Mouse (Mus musculus): ENCODE measurements around the gene Ssna1. TPM values are rescaled to one million over a fixed set of nuclear protein-coding genes. Genes with fewer than 3 reads are reported as not detected.
"Not testable (repeated sequence)": the region's sequence is repeated elsewhere in the genome, so short reads cannot be mapped to it uniquely, and the experiment has no call there.

The Ssna1 gene
- polyA plus RNA-seq, 1 experiment from 2014 or later = 181 TPM

GRCm38 (mm10) chr2:25256443-25257109, 15.7 kb downstream of the Ssna1 start:
- not testable (repeated sequence) for H3K9ac ChIP-seq (ENCODE audit: low read depth, low read length)

GRCm38 (mm10) chr2:25255284-25255779, 16.9 kb downstream of the Ssna1 start, which contains the start of gene Tmem203:
Gene Tmem203, plus strand, starts transcription at chr2:25255439.
- Histone ChIP-seq H3K9me3 (ENCODE audit: control insufficient read depth, low read length) (no peaks in the 10 kb centered on the region), H3K27me3 (replicated peaks; ENCODE audit: control insufficient read depth, insufficient read depth, low read length) (no peaks in the 10 kb centered on the region), H3K4me1 (ENCODE audit: control insufficient read depth, insufficient read depth, low read depth, low read length) (peaks cover 19% of the 10 kb centered on the region), H3K27ac (ENCODE audit: low read depth, low read length) (peak within 1 kb of the TSS; percentile 86), H3K4me2 (ENCODE audit: low read length) (peak within 1 kb of the TSS; percentile 96), H3K36me3 (ENCODE audit: control insufficient read depth, insufficient read depth, low read length) (peaks cover 2% of the 10 kb centered on the region; the same call in 1 of the 2 replicates), H3K4me3 (ENCODE audit: low read length) (peak within 1 kb of the TSS; percentile 99), H3K9ac (ENCODE audit: low read depth, low read length) (peak within 1 kb of the TSS; percentile 97)
- WGBS = 0% methylated on average over 39 of the region's 39 CpGs
- peak; percentile 91 for ATAC-seq

More at GRCm38 (mm10) chr2:25256443-25257109, 15.7 kb downstream of the Ssna1 start:
- not testable (repeated sequence) for ATAC-seq; H3K9me3 ChIP-seq (ENCODE audit: control insufficient read depth, low read length); H3K27ac ChIP-seq (ENCODE audit: low read depth, low read length); H3K27me3 ChIP-seq (replicated peaks; ENCODE audit: control insufficient read depth, insufficient read depth, low read length); H3K36me3 ChIP-seq (ENCODE audit: control insufficient read depth, insufficient read depth, low read length)
- Histone ChIP-seq H3K4me3 (ENCODE audit: low read length) (peak overlapping the region; percentile 99), H3K4me2 (ENCODE audit: low read length) (peak overlapping the region; percentile 96), H3K4me1 (ENCODE audit: control insufficient read depth, insufficient read depth, low read depth, low read length) (peaks cover 19% of the 10 kb centered on the region)
- WGBS = 56% methylated on average over 11 of the region's 12 CpGs

- H3K9me3 ChIP-seq (ENCODE audit: control insufficient read depth, low read length) = no peaks in the 10 kb centered on the region
- 91% methylated on average over 1 of the region's 1 CpGs for WGBS
- no peak overlapping the region for H3K9ac ChIP-seq (ENCODE audit: low read depth, low read length)
- H3K36me3 ChIP-seq (ENCODE audit: control insufficient read depth, insufficient read depth, low read length) = peaks cover 2% of the 10 kb centered on the region; the same call in 1 of the 2 replicates
- peaks cover 19% of the 10 kb centered on the region for H3K4me1 ChIP-seq (ENCODE audit: control insufficient read depth, insufficient read depth, low read depth, low read length)
- H3K4me2 ChIP-seq (ENCODE audit: low read length) = no peak overlapping the region
- H3K27me3 ChIP-seq (replicated peaks; ENCODE audit: control insufficient read depth, insufficient read depth, low read length) = no peaks in the 10 kb centered on the region
- no peak overlapping the region for H3K27ac ChIP-seq (ENCODE audit: low read depth, low read length)
- ATAC-seq = no peak
- no peak overlapping the region for H3K4me3 ChIP-seq (ENCODE audit: low read length)
Measured at GRCm38 (mm10) chr2:25252331-25252730, 19.9 kb downstream of the Ssna1 start.

- WGBS = 86% methylated on average over 10 of the region's 10 CpGs
- H3K27me3 ChIP-seq (replicated peaks; ENCODE audit: control insufficient read depth, insufficient read depth, low read length) = no peaks in the 10 kb centered on the region
- peaks cover 12% of the 10 kb centered on the region for H3K36me3 ChIP-seq (ENCODE audit: control insufficient read depth, insufficient read depth, low read length)
- H3K27ac ChIP-seq (ENCODE audit: low read depth, low read length) = no peak within 1 kb of the TSS
- no peak within 1 kb of the TSS for H3K4me3 ChIP-seq (ENCODE audit: low read length)
- H3K9me3 ChIP-seq (ENCODE audit: control insufficient read depth, low read length) = no peaks in the 10 kb centered on the region
- H3K4me2 ChIP-seq (ENCODE audit: low read length) = no peak within 1 kb of the TSS
- no peak within 1 kb of the TSS for H3K9ac ChIP-seq (ENCODE audit: low read depth, low read length)
- ATAC-seq = no peak
- H3K4me1 ChIP-seq (ENCODE audit: control insufficient read depth, insufficient read depth, low read depth, low read length) = peaks cover 16% of the 10 kb centered on the region
Measured at GRCm38 (mm10) chr2:25246183-25247072, 25.8 kb downstream of the Ssna1 start, which contains the start of gene AL732309.1. Gene AL732309.1, minus strand, starts transcription at chr2:25246863.

- no peak for ATAC-seq
- Histone ChIP-seq H3K9me3 (ENCODE audit: control insufficient read depth, low read length) (no peaks in the 10 kb centered on the region), H3K9ac (ENCODE audit: low read depth, low read length) (no peak overlapping the region), H3K36me3 (ENCODE audit: control insufficient read depth, insufficient read depth, low read length) (peaks cover 12% of the 10 kb centered on the region), H3K27me3 (replicated peaks; ENCODE audit: control insufficient read depth, insufficient read depth, low read length) (no peaks in the 10 kb centered on the region), H3K27ac (ENCODE audit: low read depth, low read length) (no peak overlapping the region), H3K4me1 (ENCODE audit: control insufficient read depth, insufficient read depth, low read depth, low read length) (peaks cover 25% of the 10 kb centered on the region), H3K4me3 (ENCODE audit: low read length) (no peak overlapping the region), H3K4me2 (ENCODE audit: low read length) (no peak overlapping the region)
- 89% methylated on average over 4 of the region's 4 CpGs for WGBS
Measured at GRCm38 (mm10) chr2:25244144-25244543, 28.1 kb downstream of the Ssna1 start.

- peak overlapping the region; percentile 68 for H3K4me3 ChIP-seq (ENCODE audit: low read length)
- H3K4me2 ChIP-seq (ENCODE audit: low read length) = peak overlapping the region; percentile 87
- peaks cover 25% of the 10 kb centered on the region for H3K4me1 ChIP-seq (ENCODE audit: control insufficient read depth, insufficient read depth, low read depth, low read length)
- WGBS = 78% methylated on average over 8 of the region's 8 CpGs
- H3K9me3 ChIP-seq (ENCODE audit: control insufficient read depth, low read length) = no peaks in the 10 kb centered on the region
- H3K9ac ChIP-seq (ENCODE audit: low read depth, low read length) = peak overlapping the region; percentile 90
- peaks cover 12% of the 10 kb centered on the region for H3K36me3 ChIP-seq (ENCODE audit: control insufficient read depth, insufficient read depth, low read length)
- no peak overlapping the region for H3K27ac ChIP-seq (ENCODE audit: low read depth, low read length)
- no peak for ATAC-seq
- peaks cover 2% of the 10 kb centered on the region; the same call in 1 of the 2 replicates for H3K27me3 ChIP-seq (replicated peaks; ENCODE audit: control insufficient read depth, insufficient read depth, low read length)
Measured at GRCm38 (mm10) chr2:25243342-25243741, 28.9 kb downstream of the Ssna1 start.

- peak within 1 kb of the TSS; percentile 90 for H3K9ac ChIP-seq (ENCODE audit: low read depth, low read length)
- H3K4me1 ChIP-seq (ENCODE audit: control insufficient read depth, insufficient read depth, low read depth, low read length) = peaks cover 25% of the 10 kb centered on the region
- peaks cover 12% of the 10 kb centered on the region for H3K36me3 ChIP-seq (ENCODE audit: control insufficient read depth, insufficient read depth, low read length)
- no peaks in the 10 kb centered on the region for H3K9me3 ChIP-seq (ENCODE audit: control insufficient read depth, low read length)
- H3K27me3 ChIP-seq (replicated peaks; ENCODE audit: control insufficient read depth, insufficient read depth, low read length) = peaks cover 2% of the 10 kb centered on the region; the same call in 1 of the 2 replicates
- WGBS = 0% methylated on average over 46 of the region's 59 CpGs
- H3K4me2 ChIP-seq (ENCODE audit: low read length) = peak within 1 kb of the TSS; percentile 87
- H3K4me3 ChIP-seq (ENCODE audit: low read length) = peak within 1 kb of the TSS; percentile 68
- H3K27ac ChIP-seq (ENCODE audit: low read depth, low read length) = peak within 1 kb of the TSS; percentile 80
- peak; percentile 62 for ATAC-seq
Measured at GRCm38 (mm10) chr2:25242101-25242506, 30.1 kb downstream of the Ssna1 start, which contains the start of the genes Rnf208 and Cysrt1. Gene Rnf208, plus strand, starts transcription at chr2:25242255. Gene Cysrt1, minus strand, starts transcription at chr2:25242452.

- peak overlapping the region; percentile 80; the same call in 1 of the 2 replicates for H3K27ac ChIP-seq (ENCODE audit: low read depth, low read length)
- H3K4me3 ChIP-seq (ENCODE audit: low read length) = peak overlapping the region; percentile 68
- 11% methylated on average over 6 of the region's 6 CpGs for WGBS
- H3K4me1 ChIP-seq (ENCODE audit: control insufficient read depth, insufficient read depth, low read depth, low read length) = peaks cover 25% of the 10 kb centered on the region
- H3K4me2 ChIP-seq (ENCODE audit: low read length) = peak overlapping the region; percentile 87
- peaks cover 10% of the 10 kb centered on the region for H3K36me3 ChIP-seq (ENCODE audit: control insufficient read depth, insufficient read depth, low read length)
- H3K9ac ChIP-seq (ENCODE audit: low read depth, low read length) = peak overlapping the region; percentile 90
- H3K27me3 ChIP-seq (replicated peaks; ENCODE audit: control insufficient read depth, insufficient read depth, low read length) = peaks cover 2% of the 10 kb centered on the region; the same call in 1 of the 2 replicates
- H3K9me3 ChIP-seq (ENCODE audit: control insufficient read depth, low read length) = no peaks in the 10 kb centered on the region
- ATAC-seq = peak; percentile 25
Measured at GRCm38 (mm10) chr2:25241438-25241775, 30.8 kb downstream of the Ssna1 start.

Measured in hindbrain, embryonic 16.5 days (tissue).